Mouse (Mus musculus) CH12.LX (cell line): ENCODE data around the gene Capza2. TPM values are rescaled to one million over a fixed set of nuclear protein-coding genes. Genes with fewer than 3 reads are reported as not detected.

Source experiments
- DNase-seq: peaks from one replicate; pipeline ENCODE4 v3.0.0-alpha.2; 2013; ENCODE audit errors: extremely low read depth
- H3K27ac ChIP-seq: 2 replicates; pipeline ENCODE4 v1.5.1; 2012; ENCODE audit warnings: low read depth, mild to moderate bottlenecking, control low read depth, moderate library complexity; ENCODE audit not compliant: insufficient read depth
- H3K27me3 ChIP-seq: replicated peaks from 2 replicates; pipeline ENCODE3; 2012; ENCODE audit warnings: inconsistent platforms
- H3K36me3 ChIP-seq, 2 experiments: replicated peaks in 1 of 2; 2 replicates each; pipeline versions ENCODE3 to v1.6.1; 2012; ENCODE audit warnings: inconsistent platforms in 1 of 2, low read length in 1 of 2, mild to moderate bottlenecking in 1 of 2, mixed read lengths in 1 of 2, moderate library complexity in 1 of 2; ENCODE audit not compliant: control insufficient read depth in 1 of 2, insufficient read depth in 1 of 2
- H3K4me1 ChIP-seq, 2 experiments: 2 replicates each; pipeline ENCODE4 v1.6.1; 2012; ENCODE audit warnings: inconsistent platforms in 1 of 2, moderate library complexity in 1 of 2; ENCODE audit not compliant: insufficient read depth in 2 of 2, control insufficient read depth in 1 of 2
- H3K4me2 ChIP-seq: 2 replicates; pipeline ENCODE4 v1.6.1; 2012; ENCODE audit warnings: low read depth, mild to moderate bottlenecking, control low read depth; ENCODE audit not compliant: poor library complexity, insufficient read depth, severe bottlenecking
- H3K4me3 ChIP-seq, 3 experiments: fragments of 150-350 bp in 1 of 3; sonication (generic) in 1 of 3; replicated peaks in 1 of 3; 2 replicates each; pipeline versions ENCODE3 to v1.5.1; 2011 to 2012; ENCODE audit warnings: low read depth in 2 of 3, low read length in 2 of 3, mild to moderate bottlenecking in 2 of 3, moderate library complexity in 2 of 3, control low read depth in 1 of 3, improper control_type of control experiment in 1 of 3, inconsistent platforms in 1 of 3, mixed read lengths in 1 of 3; ENCODE audit not compliant: poor library complexity in 1 of 3
- H3K79me2 ChIP-seq: replicated peaks from 2 replicates; pipeline ENCODE4 v1.6.1; 2012; ENCODE audit warnings: mild to moderate bottlenecking, moderate library complexity; ENCODE audit not compliant: control insufficient read depth, poor library complexity, insufficient read depth, severe bottlenecking; ENCODE audit errors: extremely low read depth
- H3K9ac ChIP-seq: 2 replicates; pipeline ENCODE4 v1.6.1; 2012; ENCODE audit warnings: low read depth, mild to moderate bottlenecking, control low read depth, moderate library complexity; ENCODE audit not compliant: insufficient read depth
- H3K9me3 ChIP-seq: replicated peaks from 2 replicates; pipeline ENCODE3; 2012; ENCODE audit warnings: low read length, inconsistent platforms, mixed read lengths
- GABPA ChIP-seq: IDR thresholded peaks from 2 replicates; pipeline ENCODE4 v1.6.1; 2012; ENCODE audit warnings: low read depth, low read length, improper control_type of control experiment, inconsistent platforms; ENCODE audit not compliant: insufficient replicate concordance
- HCFC1 ChIP-seq: IDR thresholded peaks from 2 replicates; pipeline ENCODE4 v1.6.1; 2012; ENCODE audit warnings: low read depth, mild to moderate bottlenecking, inconsistent platforms, low read length, improper control_type of control experiment
- JUN ChIP-seq: IDR thresholded peaks from 2 replicates; pipeline ENCODE4 v1.6.1; 2011; ENCODE audit warnings: low read depth, mild to moderate bottlenecking, low read length, improper control_type of control experiment, moderate library complexity; ENCODE audit not compliant: insufficient read depth
- MAZ ChIP-seq: IDR thresholded peaks from 2 replicates; pipeline ENCODE4 v1.6.1; 2012; ENCODE audit warnings: low read depth, mild to moderate bottlenecking, inconsistent platforms, low read length, improper control_type of control experiment, moderate library complexity
- MEF2A ChIP-seq: IDR thresholded peaks from 2 replicates; pipeline ENCODE4 v1.6.1; 2014; ENCODE audit warnings: low read depth, mild to moderate bottlenecking, inconsistent platforms, low read length, improper control_type of control experiment, borderline replicate concordance
- PAX5 ChIP-seq: IDR thresholded peaks from 2 replicates; pipeline ENCODE4 v1.6.1; 2012; ENCODE audit warnings: low read length, inconsistent platforms, mixed read lengths
- UBTF ChIP-seq: IDR thresholded peaks from 2 replicates; pipeline ENCODE4 v1.6.1; 2012; ENCODE audit warnings: low read depth, mild to moderate bottlenecking, inconsistent platforms, low read length, improper control_type of control experiment, moderate library complexity
- USF1 ChIP-seq: IDR thresholded peaks from 2 replicates; pipeline ENCODE4 v1.6.1; 2014; ENCODE audit warnings: low read depth, mild to moderate bottlenecking, inconsistent platforms, low read length, improper control_type of control experiment
- ZC3H11A ChIP-seq: IDR thresholded peaks from 2 replicates; pipeline ENCODE4 v1.6.1; 2012; ENCODE audit warnings: low read depth, mild to moderate bottlenecking, inconsistent platforms, low read length, improper control_type of control experiment
- ZNF384 ChIP-seq: IDR thresholded peaks from 2 replicates; pipeline ENCODE4 v1.6.1; 2012; ENCODE audit warnings: low read depth, low read length, improper control_type of control experiment, inconsistent platforms
- dilution Hi-C: fragments of 300-500 bp; cut with MboI; formaldehyde crosslinking; loops from 2 replicates; pipeline ENCODE4 v1.14.3; 2020; ENCODE audit warnings: low sequenced_read_pairs; ENCODE audit not compliant: extremely low pct_unique_long_range_greater_than_20kb, extremely low pct_ligation_motif_present
- in situ Hi-C: fragments of 300-500 bp; cut with MboI; formaldehyde crosslinking; loops from 3 replicates; pipeline ENCODE4 v1.14.3; 2019; ENCODE audit warnings: low sequenced_read_pairs, low pct_ligation_motif_present, low pct_unique_long_range_greater_than_20kb, mixed read lengths
- polyA plus RNA-seq: library from polyadenylated mRNA; unstranded; fragments of >175 nt; gene quantifications from 2 replicates; pipeline ENCODE4 v1.2.1, GENCODE M21; 2012; ENCODE audit warnings: low read depth; ENCODE audit not compliant: insufficient read length
- total RNA-seq, 2 experiments: library from RNA; depleted of rRNA; stranded (reverse); fragments of 300-350 nt in 1 of 2; fragments of >200 nt in 1 of 2; gene quantifications; 2 replicates each; pipeline ENCODE4 v1.2.3; 2012 to 2014

Capza2 gene
- total and polyA plus RNA-seq, 3 experiments: 64.9 to 277 (median 171) TPM

DNA sequence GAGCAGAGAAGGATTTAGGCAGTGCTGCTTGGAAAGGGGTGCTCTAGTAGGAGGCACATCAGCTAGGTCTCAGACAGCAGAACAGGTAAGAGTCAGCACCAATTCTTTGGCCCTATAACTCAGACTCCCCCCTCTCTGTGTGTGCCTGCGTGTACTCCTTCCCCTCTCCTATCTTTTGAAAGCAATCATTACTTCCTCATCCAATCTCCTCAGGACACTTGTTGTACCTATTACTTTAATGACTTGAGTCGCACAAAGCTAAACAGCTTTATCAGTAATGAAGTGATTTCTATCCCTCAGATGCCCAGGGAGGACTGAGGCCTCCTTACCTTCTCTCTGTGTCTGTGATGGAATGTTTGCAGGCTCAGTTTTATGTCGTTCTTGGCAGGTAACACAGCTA lies 10.1 kb downstream of the Capza2 start:
- H3K9me3 ChIP-seq: no peaks in the 10 kb centered on the region
- H3K27me3 ChIP-seq: no peaks in the 10 kb centered on the region
- H3K36me3 ChIP-seq: peaks cover 16 to 44% of the 10 kb centered on the region in 2 experiments
- dilution Hi-C loops: no loop called here
- no peak overlapping the region for H3K27ac ChIP-seq
- in situ Hi-C loops: no loop called here
- peaks cover 52% of the 10 kb centered on the region for H3K79me2 ChIP-seq
- no peak overlapping the region for H3K4me2 ChIP-seq
- no peak for DNase-seq
- H3K9ac ChIP-seq: no peak overlapping the region
- H3K4me1 ChIP-seq: peaks cover 6 to 47% of the 10 kb centered on the region in 2 experiments; a peak in 3 of 4 replicates
- no peak overlapping the region for H3K4me3 ChIP-seq
- TF ChIP-seq ZC3H11A (no peak), JUN (no peak), UBTF (no peak), HCFC1 (no peak), GABPA (no peak)

GRCm38 (mm10) chr6:17652132-17652531 lies 16.1 kb downstream of the Capza2 start:
- Histone ChIP-seq H3K9ac (no peak overlapping the region), H3K4me3 (no peak overlapping the region), H3K27me3 (no peaks in the 10 kb centered on the region), H3K4me1 (peaks cover 0 to 17% of the 10 kb centered on the region in 2 experiments; a peak in 2 of 4 replicates), H3K9me3 (no peaks in the 10 kb centered on the region), H3K4me2 (no peak overlapping the region), H3K79me2 (peaks cover 27% of the 10 kb centered on the region), H3K27ac (no peak overlapping the region), H3K36me3 (peaks cover 40 to 71% of the 10 kb centered on the region in 2 experiments)
- dilution Hi-C loops: no loop called here
- no peak for DNase-seq
- in situ Hi-C loops: no loop called here
- TF ChIP-seq USF1: no peak
- no peak for TF ChIP-seq MAZ

GRCm38 (mm10) chr6:17655080-17655479 lies 19.0 kb downstream of the Capza2 start:
- peaks cover 0 to 14% of the 10 kb centered on the region in 2 experiments; a peak in 2 of 4 replicates for H3K4me1 ChIP-seq
- no peak overlapping the region for H3K9ac ChIP-seq
- H3K4me2 ChIP-seq: no peak overlapping the region
- H3K4me3 ChIP-seq: no peak overlapping the region
- no peaks in the 10 kb centered on the region for H3K27me3 ChIP-seq
- peaks cover 40 to 69% of the 10 kb centered on the region in 2 experiments for H3K36me3 ChIP-seq
- peaks cover 18% of the 10 kb centered on the region for H3K79me2 ChIP-seq
- no peak overlapping the region for H3K27ac ChIP-seq
- H3K9me3 ChIP-seq: no peaks in the 10 kb centered on the region
- in situ Hi-C loops: no loop called here
- DNase-seq: no peak
- TF ChIP-seq MEF2A: no peak
- TF ChIP-seq ZNF384: no peak
- no peak for TF ChIP-seq PAX5
- no peak for TF ChIP-seq MAZ
- TF ChIP-seq, all 38 proteins: peak for 0
- dilution Hi-C loops: no loop called here
